Mouse (Mus musculus) midbrain, postnatal 0 days (tissue): ENCODE measurements around the gene Lrpprc. TPM values are rescaled to one million over a fixed set of nuclear protein-coding genes. Genes with fewer than 3 reads are reported as not detected.

Experiments used
- ATAC-seq: fragments of 200-750 bp; cut with Nextera tagmentation; 2 replicates; pipeline ENCODE4 v1.8.0; 2017; ENCODE audit warnings: moderate number of reproducible peaks, mild to moderate bottlenecking, moderate TSS enrichment, moderate library complexity; ENCODE audit not compliant: low FRiP score
- DNase-seq: peaks from one replicate; pipeline ENCODE4 v3.0.0-alpha.2; 2015; ENCODE audit warnings: low spot score
- H3K27ac ChIP-seq: fragments of 300-500 bp; sonication (generic); 2 replicates; pipeline ENCODE4 v1.5.1; 2014; ENCODE audit warnings: low read depth, mild to moderate bottlenecking, low read length, mixed read lengths
- H3K27me3 ChIP-seq: fragments of 300-500 bp; sonication (generic); 2 replicates; pipeline ENCODE4 v1.6.1; 2014; ENCODE audit warnings: low read length, control low read depth, mixed read lengths; ENCODE audit not compliant: insufficient read depth
- H3K36me3 ChIP-seq: fragments of 300-500 bp; sonication (generic); 2 replicates; pipeline ENCODE4 v1.6.1; 2014; ENCODE audit warnings: low read length, control low read depth, mixed read lengths; ENCODE audit not compliant: insufficient read depth
- H3K4me1 ChIP-seq: fragments of 300-500 bp; sonication (generic); 2 replicates; pipeline ENCODE4 v1.6.1; 2014; ENCODE audit warnings: mild to moderate bottlenecking, control low read depth, antibody characterized with exemption, low read length, mixed read lengths; ENCODE audit not compliant: insufficient read depth
- H3K4me2 ChIP-seq: fragments of 300-500 bp; sonication (generic); 2 replicates; pipeline ENCODE4 v1.6.1; 2014; ENCODE audit warnings: low read depth, mild to moderate bottlenecking, low read length, mixed read lengths; ENCODE audit not compliant: poor library complexity, severe bottlenecking
- H3K4me3 ChIP-seq: fragments of 300-500 bp; sonication (generic); 2 replicates; pipeline ENCODE4 v1.5.1; 2014; ENCODE audit warnings: low read depth, mild to moderate bottlenecking, low read length, moderate library complexity
- H3K9ac ChIP-seq: fragments of 300-500 bp; sonication (generic); replicated peaks from 2 replicates; pipeline ENCODE4 v1.6.1; 2014; ENCODE audit warnings: mild to moderate bottlenecking, low read length, moderate library complexity, mixed read lengths; ENCODE audit not compliant: poor library complexity, severe bottlenecking
- H3K9me3 ChIP-seq: fragments of 300-500 bp; sonication (generic); 2 replicates; pipeline ENCODE4 v1.6.1; 2016; ENCODE audit warnings: low read length, control low read depth
- CTCF ChIP-seq: IDR thresholded peaks from 2 replicates; pipeline ENCODE4 v1.5.1; 2016; ENCODE audit warnings: antibody characterized with exemption, mild to moderate bottlenecking
- WGBS: fragments of 180-500 bp; shearing (Covaris S2); extraction: QIAGEN DNeasy Blood & Tissue Kit; methylation state at CpG from one replicate; pipeline ENCODE4 v1.1.7; 2014; 5-methylcytosine and 5-hydroxymethylcytosine counted together
- polyA plus RNA-seq: library from polyadenylated mRNA; unstranded; fragments of >200 nt; fragmentation: Nextera tagmentation; extraction: Ambion mirVana; gene quantifications from 2 replicates; pipeline ENCODE4 v1.2.1, GENCODE M21; 2015
- total RNA-seq: library from RNA; depleted of rRNA; stranded (reverse); fragments of >200 nt; gene quantifications from 2 replicates; pipeline ENCODE4 v1.2.3, GENCODE M21; 2014

Gene Lrpprc
- total and polyA plus RNA-seq, 2 experiments from 2014 or later: 41.3 to 53.5 TPM

GRCm38 (mm10) chr17:84749297-84749696 lies 41.3 kb downstream of the Lrpprc start:
- no peak for TF ChIP-seq CTCF
- peak; percentile 55 for DNase-seq
- 53% methylated on average over 8 of the region's 8 CpGs for WGBS
- no peaks in the 10 kb centered on the region for H3K27me3 ChIP-seq
- H3K4me1 ChIP-seq: no peaks in the 10 kb centered on the region
- H3K36me3 ChIP-seq: peaks cover 6% of the 10 kb centered on the region; the same call in 1 of the 2 replicates
- no peak overlapping the region for H3K27ac ChIP-seq
- no peak overlapping the region for H3K9ac ChIP-seq
- H3K9me3 ChIP-seq: no peaks in the 10 kb centered on the region
- no peak overlapping the region for H3K4me2 ChIP-seq
- ATAC-seq: no peak
- no peak overlapping the region for H3K4me3 ChIP-seq

- Histone ChIP-seq H3K9me3 (no peaks in the 10 kb centered on the region), H3K36me3 (peaks cover 6% of the 10 kb centered on the region; the same call in 1 of the 2 replicates), H3K4me1 (no peaks in the 10 kb centered on the region), H3K27me3 (no peaks in the 10 kb centered on the region), H3K27ac (no peak overlapping the region), H3K4me2 (no peak overlapping the region), H3K9ac (no peak overlapping the region), H3K4me3 (no peak overlapping the region)
- ATAC-seq: no peak
- 83% methylated on average over 9 of the region's 9 CpGs for WGBS
- no peak for TF ChIP-seq CTCF
- DNase-seq: no peak
These were observed 42.4 kb downstream of the Lrpprc start for GRCm38 (mm10) chr17:84748152-84748682.

- no peak overlapping the region for H3K4me2 ChIP-seq
- DNase-seq (peak; percentile 67), ATAC-seq (no peak)
- WGBS: 51% methylated on average over 6 of the region's 6 CpGs
- peaks cover 6% of the 10 kb centered on the region; the same call in 1 of the 2 replicates for H3K36me3 ChIP-seq
- no peaks in the 10 kb centered on the region for H3K4me1 ChIP-seq
- no peak for TF ChIP-seq CTCF
- H3K9ac ChIP-seq: no peak overlapping the region
- no peak overlapping the region for H3K4me3 ChIP-seq
- H3K27ac ChIP-seq: no peak overlapping the region
- H3K9me3 ChIP-seq: no peaks in the 10 kb centered on the region
- no peaks in the 10 kb centered on the region for H3K27me3 ChIP-seq
These were observed 43.4 kb downstream of the Lrpprc start for GRCm38 (mm10) chr17:84747212-84747611.

- H3K9me3 ChIP-seq: no peaks in the 10 kb centered on the region
- H3K27ac ChIP-seq: no peak overlapping the region
- TF ChIP-seq CTCF: no peak
- DNase-seq (no peak), ATAC-seq (no peak)
- no peaks in the 10 kb centered on the region for H3K4me1 ChIP-seq
- WGBS: 51% methylated on average over 9 of the region's 9 CpGs
- no peak overlapping the region for H3K4me3 ChIP-seq
- no peaks in the 10 kb centered on the region for H3K36me3 ChIP-seq
- H3K9ac ChIP-seq: no peak overlapping the region
- H3K27me3 ChIP-seq: no peaks in the 10 kb centered on the region
- H3K4me2 ChIP-seq: no peak overlapping the region
These were observed 45.6 kb downstream of the Lrpprc start for GRCm38 (mm10) chr17:84745001-84745400.

- no peaks in the 10 kb centered on the region for H3K36me3 ChIP-seq
- no peak overlapping the region for H3K27ac ChIP-seq
- H3K4me1 ChIP-seq: no peaks in the 10 kb centered on the region
- no peak overlapping the region for H3K4me2 ChIP-seq
- H3K4me3 ChIP-seq: no peak overlapping the region
- 77% methylated on average over 4 of the region's 4 CpGs for WGBS
- H3K27me3 ChIP-seq: no peaks in the 10 kb centered on the region
- H3K9me3 ChIP-seq: no peaks in the 10 kb centered on the region
- TF ChIP-seq CTCF: no peak
- DNase-seq (no peak), ATAC-seq (no peak)
- H3K9ac ChIP-seq: no peak overlapping the region
These were observed 46.3 kb downstream of the Lrpprc start for GRCm38 (mm10) chr17:84744256-84744655.

- Histone ChIP-seq H3K9me3 (no peaks in the 10 kb centered on the region), H3K4me2 (no peak overlapping the region), H3K4me1 (0 out of 2 replicates have a peak, but pooled peaks cover 2% of the 10 kb centered on the region), H3K4me3 (no peak overlapping the region), H3K27me3 (no peaks in the 10 kb centered on the region), H3K36me3 (0 out of 2 replicates have a peak, but pooled peaks cover 2% of the 10 kb centered on the region), H3K27ac (no peak overlapping the region), H3K9ac (no peak overlapping the region)
- DNase-seq (no peak), ATAC-seq (no peak)
- WGBS: 76% methylated on average over 9 of the region's 9 CpGs
- no peak for TF ChIP-seq CTCF
These were observed 52.4 kb downstream of the Lrpprc start for GRCm38 (mm10) chr17:84738073-84738797.
